13 mouse cellular contexts compared by ENCODE assay signal in genomic region chr11:104270876-104271275, GRCm38 (mm10).
"Had no signal": no experiment of that assay in that cellular context is flagged by ENCODE, and none has a peak within 500 bp of the region (broad histone marks: within the 10 kb centered on the region; RNA-seq: fewer than 3 reads in every experiment).

No protein-coding gene starts in this region.

- DNase-seq: kidney, adult 18-20 months; lung, adult 18-20 months; midbrain, embryonic 14.5 days; right cerebral cortex, adult 18-20 months; right cerebral cortex, postnatal 25 days; thymus, postnatal 4 days had no signal

- H3K9me3 ChIP-seq: limb, embryonic 15.5 days; midbrain, embryonic 10.5 days; neural tube, embryonic 15.5 days had no signal

- H3K27me3 ChIP-seq: limb, embryonic 15.5 days; neural tube, embryonic 15.5 days had no signal

- H3K27ac ChIP-seq: kidney, postnatal 0 days; limb, embryonic 15.5 days; liver, embryonic 14.5 days; midbrain, embryonic 10.5 days; neural tube, embryonic 15.5 days had no signal

- ATAC-seq: hindbrain, postnatal 0 days had no signal

- H3K36me3 ChIP-seq: limb, embryonic 15.5 days; midbrain, embryonic 10.5 days; neural tube, embryonic 15.5 days had no signal

- H3K4me2 ChIP-seq: limb, embryonic 15.5 days; neural tube, embryonic 15.5 days had no signal

- H3K9ac ChIP-seq: limb, embryonic 15.5 days; liver, embryonic 14.5 days; neural tube, embryonic 15.5 days had no signal

- H3K4me3 ChIP-seq: limb, embryonic 15.5 days; midbrain, embryonic 10.5 days; myocyte; neural tube, embryonic 15.5 days had no signal
